Mouse (Mus musculus): ENCODE results near the gene Nubp2.

GRCm38 (mm10) chr17:24865776-24866175, 20.4 kb downstream of the Nubp2 start, which contains the start of gene Igfals:
- TF ChIP-seq POLR2A (IDR thresholded peaks at IDR 0.05; ENCODE audit: low read depth, low read length) (no peak), CTCF (conservative IDR thresholded peaks at IDR 0.05; ENCODE audit: insufficient read depth, insufficient read length, low read depth, low read length) (no peak)
